Mouse (Mus musculus) hindbrain, embryonic 15.5 days (tissue): ENCODE results near the gene Pa2g4. TPM values are rescaled to one million over a fixed set of nuclear protein-coding genes. Genes with fewer than 3 reads are reported as not detected.
A peak's percentile ranks its signal among the peaks of the same experiment; 100 is the strongest.
"Not testable (repeated sequence)": the region's sequence is repeated elsewhere in the genome, so short reads cannot be mapped to it uniquely, and the experiment has no call there.

ENCODE experiments used
- ATAC-seq: fragments of 200-750 bp; cut with Nextera tagmentation; 2 replicates; pipeline ENCODE4 v1.8.0; 2017; ENCODE audit warnings: low read depth, moderate number of reproducible peaks, moderate TSS enrichment; ENCODE audit not compliant: low FRiP score
- H3K27ac ChIP-seq: fragments of 300-500 bp; sonication (generic); replicated peaks from 2 replicates; pipeline ENCODE4 v1.5.1; 2015; ENCODE audit warnings: mild to moderate bottlenecking, inconsistent platforms
- H3K27me3 ChIP-seq: fragments of 300-500 bp; sonication (generic); 2 replicates; pipeline ENCODE4 v1.6.1; 2015; ENCODE audit warnings: control low read depth, inconsistent platforms
- H3K36me3 ChIP-seq: fragments of 300-500 bp; sonication (generic); 2 replicates; pipeline ENCODE4 v1.6.1; 2015; ENCODE audit warnings: control low read depth, inconsistent platforms
- H3K4me1 ChIP-seq: fragments of 300-500 bp; sonication (generic); replicated peaks from 2 replicates; pipeline ENCODE4 v1.6.1; 2015; ENCODE audit warnings: control low read depth, inconsistent platforms
- H3K4me2 ChIP-seq: fragments of 300-500 bp; sonication (generic); 2 replicates; pipeline ENCODE4 v1.6.1; 2015; ENCODE audit warnings: moderate library complexity, mild to moderate bottlenecking, inconsistent platforms
- H3K4me3 ChIP-seq: fragments of 300-500 bp; sonication (generic); 2 replicates; pipeline ENCODE4 v1.5.1; 2015; ENCODE audit warnings: mild to moderate bottlenecking, inconsistent platforms
- H3K9ac ChIP-seq: fragments of 300-500 bp; sonication (generic); 2 replicates; pipeline ENCODE4 v1.6.1; 2015; ENCODE audit warnings: inconsistent platforms
- H3K9me3 ChIP-seq: fragments of 300-500 bp; sonication (generic); 2 replicates; pipeline ENCODE4 v1.6.1; 2016; ENCODE audit warnings: control low read depth, inconsistent platforms
- WGBS: fragments of 180-500 bp; shearing (Covaris S2); methylation state at CpG from one replicate; pipeline ENCODE4 v1.1.7; 2015; 5-methylcytosine and 5-hydroxymethylcytosine counted together
- polyA plus RNA-seq: library from polyadenylated mRNA; unstranded; fragments of >200 nt; fragmentation: Nextera tagmentation; extraction: Ambion mirVana; gene quantifications from 2 replicates; pipeline ENCODE4 v1.2.1, GENCODE M21; 2015

The Pa2g4 gene
- polyA plus RNA-seq, 1 experiment from 2014 or later: 127 TPM

DNA sequence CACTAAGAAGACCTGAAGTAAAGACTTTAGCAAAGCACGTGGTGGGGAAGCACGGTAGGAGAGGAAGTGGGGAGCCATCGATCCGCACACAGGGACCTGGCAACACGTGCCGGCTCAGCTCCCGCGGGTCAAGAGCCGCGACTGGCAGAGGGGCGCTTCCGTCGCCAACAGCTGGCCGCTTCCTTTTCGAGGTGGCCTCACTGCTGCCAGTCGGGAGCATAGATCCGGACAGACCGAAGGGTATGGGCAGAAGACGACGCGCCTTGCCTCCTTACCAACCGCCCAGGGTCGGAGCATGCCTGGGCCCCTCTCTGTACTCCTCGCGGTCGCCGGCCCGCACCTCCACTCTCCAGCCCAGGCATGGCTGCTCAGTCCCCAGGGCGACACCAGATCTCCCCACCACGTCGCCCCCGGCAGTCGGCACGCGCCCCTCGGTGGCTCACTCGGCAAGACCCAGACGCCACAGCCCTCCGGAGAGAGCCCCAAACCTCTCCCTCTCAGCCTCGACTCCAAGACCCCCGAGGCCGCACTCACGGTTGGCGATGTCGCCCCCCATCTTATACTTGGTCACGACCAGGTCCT, 490 bp downstream of the Pa2g4 start:
- peak overlapping the region; percentile 87 for H3K9ac ChIP-seq
- H3K9me3 ChIP-seq: no peaks in the 10 kb centered on the region
- H3K36me3 ChIP-seq: peaks cover 22% of the 10 kb centered on the region
- H3K27ac ChIP-seq: peak overlapping the region; percentile 85
- peaks cover 24% of the 10 kb centered on the region for H3K4me1 ChIP-seq
- no peaks in the 10 kb centered on the region for H3K27me3 ChIP-seq
- peak overlapping the region; percentile 94 for H3K4me2 ChIP-seq
- peak; percentile 53 for ATAC-seq
- under 1% methylated on average over 46 of the region's 46 CpGs for WGBS
- peak overlapping the region; percentile 78 for H3K4me3 ChIP-seq

GRCm38 (mm10) chr10:128563544-128563943, 2.2 kb downstream of the Pa2g4 start:
- H3K4me3 ChIP-seq: 0 out of 2 replicates have a peak overlapping the region, but pooled peaks have one; percentile 2
- H3K4me1 ChIP-seq: peaks cover 24% of the 10 kb centered on the region
- ATAC-seq: no peak
- no peak overlapping the region for H3K27ac ChIP-seq
- H3K27me3 ChIP-seq: no peaks in the 10 kb centered on the region
- H3K4me2 ChIP-seq: peak overlapping the region; percentile 94; the same call in 1 of the 2 replicates
- H3K9me3 ChIP-seq: no peaks in the 10 kb centered on the region
- no peak overlapping the region for H3K9ac ChIP-seq
- H3K36me3 ChIP-seq: peaks cover 39% of the 10 kb centered on the region
- 94% methylated on average over 6 of the region's 6 CpGs for whole genome bisulfite sequencing

DNA sequence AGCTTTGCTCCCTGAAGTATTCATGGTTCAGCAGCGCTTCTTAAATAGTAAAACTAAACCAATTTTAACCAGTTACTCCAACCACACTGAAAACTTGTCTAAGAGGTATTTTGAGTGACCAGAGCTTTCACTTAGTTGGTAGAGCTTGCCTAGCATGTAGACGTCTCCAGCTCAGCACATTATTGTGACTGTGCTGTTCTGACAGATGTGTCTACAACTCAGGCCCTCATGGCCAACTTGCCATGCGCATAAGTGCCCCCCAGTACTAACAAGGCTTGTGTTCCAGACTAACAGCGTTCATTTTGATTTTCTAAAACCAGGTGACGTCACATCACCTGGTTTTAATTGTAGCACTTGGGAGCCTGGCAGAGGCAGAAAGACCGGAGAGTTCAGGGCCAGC, 8.8 kb downstream of the Pa2g4 start:
- peaks cover 43% of the 10 kb centered on the region for H3K36me3 ChIP-seq
- H3K4me1 ChIP-seq: no peaks in the 10 kb centered on the region
- no peak for ATAC-seq
- H3K9ac ChIP-seq: no peak overlapping the region
- 85% methylated on average over 6 of the region's 6 CpGs for WGBS
- H3K9me3 ChIP-seq: no peaks in the 10 kb centered on the region
- H3K4me2 ChIP-seq: no peak overlapping the region
- H3K27ac ChIP-seq: no peak overlapping the region
- H3K27me3 ChIP-seq: no peaks in the 10 kb centered on the region
- H3K4me3 ChIP-seq: no peak overlapping the region

DNA sequence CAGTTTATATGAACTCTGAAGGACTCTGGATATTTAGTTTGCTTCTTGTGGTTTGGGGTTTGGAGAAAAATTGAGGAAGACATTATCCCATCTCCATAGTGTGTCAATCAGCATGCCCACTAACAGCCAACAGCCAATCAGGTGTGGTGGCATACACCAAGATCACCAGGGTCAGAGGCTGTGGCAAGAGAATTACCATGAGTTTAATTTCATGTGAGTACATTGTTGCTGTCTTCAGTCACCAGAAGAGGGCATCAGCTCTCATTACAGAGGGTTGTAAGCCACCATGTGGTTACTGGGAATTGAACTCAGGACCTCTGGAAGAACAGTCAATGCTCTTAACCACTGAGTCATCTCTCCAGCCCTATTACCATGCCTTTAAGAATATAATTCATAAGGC, 9.5 kb downstream of the Pa2g4 start:
- Histone ChIP-seq H3K27ac (no peak overlapping the region), H3K27me3 (no peaks in the 10 kb centered on the region), H3K9me3 (no peaks in the 10 kb centered on the region), H3K9ac (no peak overlapping the region), H3K4me2 (no peak overlapping the region), H3K36me3 (peaks cover 39% of the 10 kb centered on the region), H3K4me1 (no peaks in the 10 kb centered on the region), H3K4me3 (no peak overlapping the region)
- ATAC-seq: no peak

DNA sequence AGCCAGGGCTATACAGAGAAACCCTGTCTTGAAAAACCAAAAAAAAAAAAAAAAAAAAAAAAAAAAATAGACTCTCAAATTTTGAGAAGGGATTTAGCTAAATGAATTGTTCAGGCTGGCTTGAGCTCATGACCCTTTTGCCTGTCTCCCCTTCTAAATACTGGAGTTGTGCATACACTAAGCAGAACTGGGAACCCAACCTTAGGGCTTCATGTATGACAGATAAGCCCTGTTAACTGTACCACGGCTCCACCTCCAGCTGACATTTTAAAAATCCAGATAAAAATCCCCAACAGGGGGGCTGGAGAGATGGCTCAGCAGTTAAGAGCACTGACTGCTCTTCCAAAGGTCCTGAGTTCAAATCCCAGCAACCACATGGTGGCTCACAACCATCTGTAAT, 10.2 kb downstream of the Pa2g4 start:
- not testable (repeated sequence) for H3K27ac ChIP-seq, ATAC-seq, H3K9ac ChIP-seq, H3K4me2 ChIP-seq, H3K27me3 ChIP-seq, H3K4me1 ChIP-seq, H3K9me3 ChIP-seq, H3K4me3 ChIP-seq
- H3K36me3 ChIP-seq: peaks cover 32% of the 10 kb centered on the region
- 93% methylated on average over 1 of the region's 1 CpGs for WGBS

DNA sequence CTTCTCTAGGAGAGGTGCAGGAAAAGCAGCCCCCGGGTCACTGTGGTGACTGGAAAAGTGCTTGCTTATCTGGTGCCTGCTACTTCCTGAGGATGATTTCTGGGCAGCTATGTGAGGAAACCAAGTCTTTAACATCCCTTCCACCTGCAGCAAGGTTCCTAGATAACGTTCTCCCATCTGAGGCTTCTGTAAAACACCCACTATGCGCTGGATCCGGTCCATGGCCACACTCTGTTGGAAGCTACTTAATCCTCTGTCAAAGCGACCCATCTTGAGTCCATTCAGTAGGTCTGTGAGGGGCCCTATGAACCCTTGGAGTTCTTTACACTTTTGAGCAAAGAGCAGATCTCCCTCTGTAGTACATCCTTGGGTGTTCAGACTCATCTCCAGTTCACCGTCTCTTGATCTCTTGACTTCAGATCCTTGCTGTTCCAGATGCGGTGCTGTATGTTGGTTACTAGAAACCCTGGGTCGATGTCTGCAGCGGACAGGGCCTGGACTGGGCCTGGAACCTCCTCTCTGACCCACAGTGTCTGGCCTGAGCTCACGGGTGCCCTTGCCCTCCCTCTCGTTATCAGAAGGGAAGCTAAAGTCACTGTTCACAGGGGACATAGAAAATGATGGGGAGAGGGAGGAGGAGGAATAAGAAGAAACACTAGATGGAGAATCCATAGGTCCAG, 15.5 kb downstream of the Pa2g4 start:
- ATAC-seq, H3K4me2 ChIP-seq, H3K27me3 ChIP-seq, H3K9ac ChIP-seq, H3K9me3 ChIP-seq, H3K36me3 ChIP-seq, H3K4me3 ChIP-seq: not testable (repeated sequence)
- WGBS: 94% methylated on average over 11 of the region's 11 CpGs
- peaks cover 17% of the 10 kb centered on the region for H3K4me1 ChIP-seq
- peak overlapping the region; percentile 97; the same call in 1 of the 2 replicates for H3K27ac ChIP-seq

- WGBS: 68% methylated on average over 6 of the region's 6 CpGs
- peaks cover 17% of the 10 kb centered on the region for H3K4me1 ChIP-seq
- H3K9ac ChIP-seq, H3K9me3 ChIP-seq, H3K27me3 ChIP-seq, H3K36me3 ChIP-seq, ATAC-seq, H3K4me3 ChIP-seq: not testable (repeated sequence)
- H3K4me2 ChIP-seq: peak overlapping the region; percentile 89
- peak overlapping the region; percentile 97 for H3K27ac ChIP-seq
Measured at GRCm38 (mm10) chr10:128549682-128550057, 16.1 kb downstream of the Pa2g4 start.

GRCm38 (mm10) chr10:128548947-128549681, 16.7 kb downstream of the Pa2g4 start, which contains the start of gene Rpl41:
TSS of gene Rpl41 (minus strand) at chr10:128549305.
- H3K27me3 ChIP-seq: no peaks in the 10 kb centered on the region
- peak within 1 kb of the TSS; percentile 64 for H3K4me3 ChIP-seq
- H3K27ac ChIP-seq: peak within 1 kb of the TSS; percentile 97
- H3K9me3 ChIP-seq: no peaks in the 10 kb centered on the region
- H3K36me3 ChIP-seq: peaks cover 14% of the 10 kb centered on the region
- H3K9ac ChIP-seq: peak within 1 kb of the TSS; percentile 65
- ATAC-seq: peak; percentile 91
- H3K4me2 ChIP-seq: peak within 1 kb of the TSS; percentile 89
- under 1% methylated on average over 31 of the region's 31 CpGs for WGBS
- H3K4me1 ChIP-seq: peaks cover 17% of the 10 kb centered on the region

GRCm38 (mm10) chr10:128548051-128548791, 17.6 kb downstream of the Pa2g4 start:
- Histone ChIP-seq H3K36me3 (peaks cover 23% of the 10 kb centered on the region), H3K9ac (peak overlapping the region; percentile 65), H3K4me2 (peak overlapping the region; percentile 89), H3K4me3 (peak overlapping the region; percentile 64), H3K27ac (peak overlapping the region; percentile 97), H3K4me1 (peaks cover 17% of the 10 kb centered on the region)
- not testable (repeated sequence) for H3K9me3 ChIP-seq, H3K27me3 ChIP-seq, ATAC-seq
- WGBS: 0% methylated on average over 26 of the region's 30 CpGs

DNA sequence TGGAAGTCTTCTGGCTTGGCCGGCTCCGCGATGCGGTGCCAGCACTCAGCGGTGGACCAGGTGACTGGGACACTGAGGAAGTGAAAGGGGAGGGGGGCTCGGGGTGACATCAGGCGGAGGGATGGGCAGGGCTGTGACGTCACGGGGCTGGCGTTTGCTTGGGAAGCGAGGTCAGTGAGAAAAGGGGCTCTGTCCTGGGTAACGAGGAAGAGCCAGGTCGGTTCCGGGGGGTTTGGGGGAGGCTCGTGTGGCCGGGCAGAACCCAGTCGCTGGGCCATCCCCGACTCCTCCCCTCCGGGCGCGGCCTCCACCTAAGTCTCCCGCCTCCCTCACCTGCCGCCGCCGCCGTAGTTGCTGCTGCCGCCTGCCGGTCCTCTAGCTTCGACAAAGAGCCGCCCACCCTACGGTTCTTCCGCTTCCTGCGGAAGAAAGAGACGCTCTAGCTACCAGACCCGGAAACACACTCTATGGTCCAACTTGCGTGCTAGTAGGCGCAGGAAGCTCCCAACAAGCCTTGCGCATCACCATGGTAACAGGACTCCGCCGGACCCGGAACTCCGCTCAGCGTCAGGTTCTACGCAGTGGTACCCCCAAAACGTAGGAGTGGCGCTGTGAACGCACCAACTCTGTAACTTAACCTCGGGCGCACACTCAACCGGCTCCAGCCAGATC, 18.3 kb downstream of the Pa2g4 start, which contains the start of gene Zc3h10:
TSS of gene Zc3h10 (minus strand) at position 414 of the 672 bp plus-strand sequence.
- peak within 1 kb of the TSS; percentile 97 for H3K27ac ChIP-seq
- peak; percentile 88 for ATAC-seq
- H3K4me2 ChIP-seq: peak within 1 kb of the TSS; percentile 89
- peaks cover 17% of the 10 kb centered on the region for H3K4me1 ChIP-seq
- H3K9me3 ChIP-seq: no peaks in the 10 kb centered on the region
- H3K27me3 ChIP-seq: no peaks in the 10 kb centered on the region
- H3K9ac ChIP-seq: peak within 1 kb of the TSS; percentile 65
- peak within 1 kb of the TSS; percentile 64 for H3K4me3 ChIP-seq
- under 1% methylated on average over 49 of the region's 50 CpGs for WGBS
- peaks cover 29% of the 10 kb centered on the region for H3K36me3 ChIP-seq

GRCm38 (mm10) chr10:128546787-128547186, 19.0 kb downstream of the Pa2g4 start:
- 21% methylated on average over 7 of the region's 7 CpGs for WGBS
- H3K36me3 ChIP-seq: peaks cover 35% of the 10 kb centered on the region
- ATAC-seq: no peak
- peak overlapping the region; percentile 64 for H3K4me3 ChIP-seq
- H3K27ac ChIP-seq: peak overlapping the region; percentile 97
- H3K27me3 ChIP-seq: no peaks in the 10 kb centered on the region
- no peaks in the 10 kb centered on the region for H3K9me3 ChIP-seq
- H3K9ac ChIP-seq: peak overlapping the region; percentile 61
- H3K4me2 ChIP-seq: peak overlapping the region; percentile 89
- peaks cover 17% of the 10 kb centered on the region for H3K4me1 ChIP-seq
